Mouse (Mus musculus) heart, postnatal 0 days (tissue): Measurements from ENCODE around the gene Tbcd. TPM values are rescaled to one million over a fixed set of nuclear protein-coding genes. Genes with fewer than 3 reads are reported as not detected.

ENCODE experiments used
- ATAC-seq: fragments of 200-750 bp; cut with Nextera tagmentation; 2 replicates; pipeline ENCODE4 v1.8.0; 2017; ENCODE audit warnings: low read depth, moderate number of reproducible peaks, moderate library complexity; ENCODE audit not compliant: insufficient read depth
- DNase-seq: peaks from one replicate; pipeline ENCODE4 v3.0.0-alpha.2; 2016; ENCODE audit warnings: low spot score
- H3K27ac ChIP-seq: fragments of 300-500 bp; sonication (generic); 2 replicates; pipeline ENCODE4 v1.5.1; 2014; ENCODE audit warnings: low read depth, mild to moderate bottlenecking
- H3K27me3 ChIP-seq: fragments of 300-500 bp; sonication (generic); 2 replicates; pipeline ENCODE4 v1.6.1; 2014; ENCODE audit warnings: low read length, mixed read lengths; ENCODE audit not compliant: control insufficient read depth, insufficient read depth
- H3K36me3 ChIP-seq: fragments of 300-500 bp; sonication (generic); replicated peaks from 2 replicates; pipeline ENCODE4 v1.6.1; 2014; ENCODE audit warnings: low read length, mixed read lengths; ENCODE audit not compliant: control insufficient read depth, insufficient read depth
- H3K4me1 ChIP-seq: fragments of 300-500 bp; sonication (generic); 2 replicates; pipeline ENCODE4 v1.6.1; 2014; ENCODE audit warnings: antibody characterized with exemption; ENCODE audit not compliant: control insufficient read depth, insufficient read depth
- H3K4me2 ChIP-seq: fragments of 300-500 bp; sonication (generic); 2 replicates; pipeline ENCODE4 v1.6.1; 2014; ENCODE audit warnings: low read depth, mild to moderate bottlenecking, low read length, moderate library complexity
- H3K4me3 ChIP-seq: fragments of 300-500 bp; sonication (generic); 2 replicates; pipeline ENCODE4 v1.5.1; 2014; ENCODE audit warnings: low read depth, low read length
- H3K9ac ChIP-seq: fragments of 300-500 bp; sonication (generic); replicated peaks from 2 replicates; pipeline ENCODE4 v1.6.1; 2014; ENCODE audit warnings: low read depth, low read length, mixed read lengths
- H3K9me3 ChIP-seq: fragments of 300-500 bp; sonication (generic); replicated peaks from 2 replicates; pipeline ENCODE4 v1.6.1; 2016; ENCODE audit warnings: low read length; ENCODE audit not compliant: control insufficient read depth
- CTCF ChIP-seq: IDR thresholded peaks from 2 replicates; pipeline ENCODE4 v1.5.1; 2016; ENCODE audit warnings: antibody characterized with exemption, control low read depth, low read depth
- EP300 ChIP-seq: IDR thresholded peaks from 2 replicates; pipeline ENCODE4 v1.6.1; 2016; ENCODE audit warnings: antibody characterized with exemption, low read depth
- WGBS: fragments of 180-500 bp; shearing (Covaris S2); extraction: QIAGEN DNeasy Blood & Tissue Kit; methylation state at CpG from one replicate; pipeline ENCODE4 v1.1.7; 2014; 5-methylcytosine and 5-hydroxymethylcytosine counted together
- polyA plus RNA-seq: library from polyadenylated mRNA; unstranded; fragments of >200 nt; fragmentation: Nextera tagmentation; extraction: Ambion mirVana; gene quantifications from 2 replicates; pipeline ENCODE4 v1.2.1, GENCODE M21; 2015
- total RNA-seq: library from RNA; depleted of rRNA; stranded (reverse); fragments of >200 nt; gene quantifications from 2 replicates; pipeline ENCODE4 v1.2.3, GENCODE M21; 2014; ENCODE audit warnings: low replicate concordance

The Tbcd gene
- total and polyA plus RNA-seq, 2 experiments from 2014 or later = 16.1 to 29.1 TPM

DNA sequence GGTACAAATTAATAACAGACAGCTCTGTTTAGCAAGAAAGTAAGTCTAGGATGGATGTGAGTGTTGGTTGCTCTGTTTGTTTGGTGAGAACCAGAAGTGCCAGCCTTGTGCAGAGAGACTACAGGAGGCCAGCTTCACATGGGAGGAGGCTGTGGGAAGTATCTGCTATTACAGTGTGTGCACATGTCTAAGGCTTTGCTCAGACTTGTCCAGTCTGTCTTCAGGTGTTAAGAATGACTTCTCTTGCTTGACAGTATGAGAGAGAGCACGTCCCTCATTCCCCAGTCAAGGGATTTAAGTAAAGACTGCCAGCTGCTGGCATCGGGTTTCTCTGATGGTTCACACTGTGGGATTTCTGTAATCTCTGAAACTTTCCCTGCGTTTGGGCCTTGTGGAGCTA is 149.7 kb downstream of the Tbcd start:
- Histone ChIP-seq H3K9me3 (no peaks in the 10 kb centered on the region), H3K27ac (no peak overlapping the region), H3K4me3 (no peak overlapping the region), H3K4me1 (no peaks in the 10 kb centered on the region), H3K4me2 (no peak overlapping the region), H3K36me3 (peaks cover 39% of the 10 kb centered on the region), H3K27me3 (no peaks in the 10 kb centered on the region), H3K9ac (no peak overlapping the region)
- no peak for TF ChIP-seq CTCF
- DNase-seq = no peak
- no peak for ATAC-seq
- WGBS = 80% methylated on average over 3 of the region's 3 CpGs

DNA sequence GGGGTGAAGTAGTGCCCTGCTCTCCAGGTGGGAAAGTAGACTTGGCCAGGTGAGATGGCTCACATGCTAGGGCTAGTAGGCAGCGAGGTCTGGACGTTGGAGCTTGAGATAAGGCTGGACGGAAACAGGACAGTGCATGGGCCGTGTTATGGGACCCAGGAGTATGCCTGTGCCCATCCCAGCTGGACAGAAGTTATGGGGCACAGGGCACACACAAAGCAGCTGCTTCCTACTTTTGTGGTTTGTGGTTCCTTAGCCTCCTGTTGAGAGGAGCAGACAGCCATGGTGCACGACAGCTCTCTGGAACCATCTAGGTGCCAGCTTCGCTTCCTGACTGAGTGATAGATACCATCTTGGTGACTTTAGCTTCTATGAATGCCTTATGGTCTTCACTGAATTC is 153.9 kb downstream of the Tbcd start:
- H3K4me1 ChIP-seq = no peaks in the 10 kb centered on the region
- no peak overlapping the region for H3K27ac ChIP-seq
- H3K4me2 ChIP-seq = no peak overlapping the region
- 79% methylated on average over 6 of the region's 6 CpGs for WGBS
- no peak overlapping the region for H3K9ac ChIP-seq
- H3K9me3 ChIP-seq = no peaks in the 10 kb centered on the region
- TF ChIP-seq EP300 (no peak), CTCF (no peak)
- no peak for DNase-seq
- H3K27me3 ChIP-seq = no peaks in the 10 kb centered on the region
- no peak for ATAC-seq
- H3K4me3 ChIP-seq = no peak overlapping the region
- H3K36me3 ChIP-seq = peaks cover 49% of the 10 kb centered on the region

DNA sequence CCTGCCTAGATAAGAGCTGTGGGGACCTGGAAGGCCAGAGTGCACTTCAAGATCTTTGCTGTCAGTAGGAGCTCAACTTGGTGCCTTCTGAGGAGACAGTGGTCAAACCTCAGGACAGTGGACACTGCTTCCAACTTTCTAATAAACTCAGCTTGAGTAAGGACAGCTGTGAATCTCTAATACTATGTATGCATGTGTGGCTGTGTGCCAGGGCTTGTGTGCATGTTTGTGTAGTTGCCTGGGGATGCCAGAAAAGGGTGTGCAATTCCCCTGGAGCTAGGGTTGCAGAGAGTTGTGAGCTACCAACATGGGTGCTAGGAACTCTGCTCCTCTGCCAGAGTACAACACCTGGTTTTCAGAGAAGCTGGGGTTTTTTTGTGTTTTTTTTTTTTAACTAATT is 159.2 kb downstream of the Tbcd start:
- Histone ChIP-seq H3K27me3 (no peaks in the 10 kb centered on the region), H3K4me1 (no peaks in the 10 kb centered on the region), H3K9ac (no peak overlapping the region), H3K4me2 (no peak overlapping the region), H3K36me3 (peaks cover 43% of the 10 kb centered on the region), H3K9me3 (no peaks in the 10 kb centered on the region), H3K4me3 (no peak overlapping the region), H3K27ac (no peak overlapping the region)
- DNase-seq = no peak
- ATAC-seq = no peak
- TF ChIP-seq CTCF (no peak), EP300 (no peak)

DNA sequence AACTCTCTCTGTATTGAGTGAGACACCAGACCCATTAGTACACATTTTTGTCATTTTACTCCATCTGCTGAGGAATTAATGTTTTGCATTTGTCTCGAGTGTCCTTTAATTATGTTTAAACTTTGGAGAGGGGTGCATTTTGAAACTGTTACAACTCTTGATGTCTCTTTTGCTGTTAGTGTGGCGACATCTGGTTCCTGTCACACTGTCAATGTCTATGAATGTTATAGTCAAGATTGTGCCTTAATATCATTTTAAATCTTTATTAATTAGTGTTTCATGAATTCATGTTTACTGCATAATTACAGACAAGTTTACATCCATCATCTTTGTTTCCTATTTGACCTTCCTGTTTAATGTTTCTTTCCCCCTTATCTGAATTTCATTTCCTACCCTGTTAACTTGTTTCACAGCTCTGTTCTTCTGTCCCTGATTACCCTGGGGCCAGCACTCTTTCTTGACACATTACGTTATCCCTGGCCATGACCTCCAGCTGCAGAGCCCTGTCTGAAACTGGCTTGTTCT is 164.3 kb downstream of the Tbcd start:
- Histone ChIP-seq H3K27me3 (no peaks in the 10 kb centered on the region), H3K4me2 (no peak overlapping the region), H3K27ac (no peak overlapping the region), H3K9me3 (no peaks in the 10 kb centered on the region), H3K4me1 (no peaks in the 10 kb centered on the region), H3K36me3 (peaks cover 60% of the 10 kb centered on the region), H3K4me3 (no peak overlapping the region), H3K9ac (no peak overlapping the region)
- no peak for TF ChIP-seq EP300
- TF ChIP-seq CTCF = no peak
- no peak for ATAC-seq
- 59% methylated on average over 3 of the region's 3 CpGs for WGBS
- DNase-seq = no peak

DNA sequence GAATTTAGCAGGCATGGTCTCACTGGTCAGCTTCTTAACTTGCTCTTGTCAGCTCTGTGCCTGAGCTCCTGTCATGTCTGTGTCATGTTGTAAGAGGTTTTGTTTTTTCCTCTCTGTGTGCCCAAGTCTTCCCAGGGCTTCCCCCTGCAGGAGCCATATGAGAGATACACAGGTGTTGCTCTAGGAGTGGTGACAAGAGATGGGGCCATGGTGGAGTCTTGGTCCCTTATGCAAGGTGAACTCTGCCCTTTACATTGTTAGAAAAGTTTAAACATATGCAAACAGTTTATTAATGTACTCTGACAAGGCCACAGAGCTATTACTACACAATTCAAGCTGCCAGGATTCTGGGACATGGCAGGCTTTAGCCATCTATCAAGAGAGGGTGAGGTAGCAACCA is 164.8 kb downstream of the Tbcd start:
- Histone ChIP-seq H3K27me3 (no peaks in the 10 kb centered on the region), H3K36me3 (peaks cover 58% of the 10 kb centered on the region)
- no peak for DNase-seq

DNA sequence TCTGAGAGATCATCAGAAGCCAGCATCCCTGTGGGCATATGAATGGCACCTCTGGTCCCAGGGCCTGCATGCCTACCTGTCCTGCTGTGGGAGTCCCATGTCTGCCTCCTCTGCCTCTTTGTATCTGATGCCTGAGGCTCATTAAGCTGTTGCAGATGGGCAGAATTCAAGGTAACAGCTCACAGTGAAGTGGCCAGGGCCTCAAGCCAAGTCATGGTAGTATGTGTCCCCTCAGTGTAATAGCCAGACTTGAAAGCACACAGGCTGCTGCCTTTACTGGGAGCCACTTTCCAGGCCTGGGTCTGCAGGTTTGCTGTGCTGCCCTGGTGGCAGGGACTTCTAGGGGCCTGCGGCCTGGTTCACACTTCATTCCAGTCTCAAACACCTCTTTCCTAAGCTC is 165.6 kb downstream of the Tbcd start:
- Histone ChIP-seq H3K27me3 (no peaks in the 10 kb centered on the region), H3K27ac (no peak overlapping the region), H3K4me1 (no peaks in the 10 kb centered on the region), H3K4me2 (no peak overlapping the region), H3K9me3 (no peaks in the 10 kb centered on the region), H3K9ac (no peak overlapping the region), H3K36me3 (peaks cover 63% of the 10 kb centered on the region), H3K4me3 (no peak overlapping the region)
- DNase-seq = no peak
- no peak for TF ChIP-seq CTCF
- no peak for TF ChIP-seq EP300
- 87% methylated on average over 1 of the region's 1 CpGs for WGBS
- no peak for ATAC-seq

More for the DNA sequence above, 164.8 kb downstream of the Tbcd start:
- H3K4me2 ChIP-seq = no peak overlapping the region
- H3K9me3 ChIP-seq = no peaks in the 10 kb centered on the region
- ATAC-seq = no peak
- no peaks in the 10 kb centered on the region for H3K4me1 ChIP-seq
- no peak overlapping the region for H3K27ac ChIP-seq
- H3K9ac ChIP-seq = no peak overlapping the region
- H3K4me3 ChIP-seq = no peak overlapping the region
- no peak for TF ChIP-seq CTCF
- no peak for TF ChIP-seq EP300
